Mouse (Mus musculus) hindbrain, embryonic 11.5 days (tissue): ENCODE measurements around the gene Ctsz. TPM values are rescaled to one million over a fixed set of nuclear protein-coding genes. Genes with fewer than 3 reads are reported as not detected.
A peak's percentile ranks its signal among the peaks of the same experiment; 100 is the strongest.

Experiments used
- ATAC-seq: fragments of 200-750 bp; cut with Nextera tagmentation; 2 replicates; pipeline ENCODE4 v1.8.0; 2017; ENCODE audit warnings: mild to moderate bottlenecking, moderate TSS enrichment, moderate library complexity; ENCODE audit not compliant: low FRiP score
- DNase-seq: peaks from one replicate; pipeline ENCODE4 v3.0.0-alpha.2; 2015; ENCODE audit warnings: low spot score
- H3K27ac ChIP-seq: fragments of 300-500 bp; sonication (generic); 2 replicates; pipeline ENCODE4 v1.5.1; 2014; ENCODE audit warnings: mild to moderate bottlenecking, low read depth, low read length
- H3K27me3 ChIP-seq: fragments of 300-500 bp; sonication (generic); 2 replicates; pipeline ENCODE4 v1.6.1; 2014; ENCODE audit warnings: mild to moderate bottlenecking, low read length, moderate library complexity, mixed read lengths; ENCODE audit not compliant: control insufficient read depth, insufficient read depth
- H3K36me3 ChIP-seq: fragments of 300-500 bp; sonication (generic); 2 replicates; pipeline ENCODE4 v1.6.1; 2014; ENCODE audit warnings: mild to moderate bottlenecking, low read length, moderate library complexity, mixed read lengths; ENCODE audit not compliant: control insufficient read depth, insufficient read depth
- H3K4me1 ChIP-seq: fragments of 300-500 bp; sonication (generic); replicated peaks from 2 replicates; pipeline ENCODE4 v1.6.1; 2014; ENCODE audit warnings: low read length, mixed read lengths; ENCODE audit not compliant: control insufficient read depth, insufficient read depth
- H3K4me2 ChIP-seq: fragments of 300-500 bp; sonication (generic); replicated peaks from 2 replicates; pipeline ENCODE4 v1.6.1; 2014; ENCODE audit warnings: mild to moderate bottlenecking, low read depth, low read length
- H3K4me3 ChIP-seq: fragments of 300-500 bp; sonication (generic); 2 replicates; pipeline ENCODE4 v1.5.1; 2014; ENCODE audit warnings: low read depth, low read length
- H3K9ac ChIP-seq: fragments of 300-500 bp; sonication (generic); 2 replicates; pipeline ENCODE4 v1.6.1; 2014; ENCODE audit warnings: low read depth, low read length
- H3K9me3 ChIP-seq: fragments of 300-500 bp; sonication (generic); 2 replicates; pipeline ENCODE4 v1.6.1; 2016; ENCODE audit warnings: low read length; ENCODE audit not compliant: control insufficient read depth
- WGBS: fragments of 180-500 bp; shearing (Covaris S2); extraction: QIAGEN DNeasy Blood & Tissue Kit; methylation state at CpG from one replicate; pipeline ENCODE4 v1.1.7; 2014; 5-methylcytosine and 5-hydroxymethylcytosine counted together
- polyA plus RNA-seq: library from polyadenylated mRNA; unstranded; fragments of >200 nt; fragmentation: Nextera tagmentation; extraction: Ambion mirVana; gene quantifications from 2 replicates; pipeline ENCODE4 v1.2.1, GENCODE M21; 2014

Ctsz gene
- polyA plus RNA-seq, 1 experiment from 2014 or later, result 90.2 TPM

- no peaks in the 10 kb centered on the region for H3K27me3 ChIP-seq
- WGBS, result 86% methylated on average over 6 of the region's 6 CpGs
- H3K4me3 ChIP-seq, result no peak overlapping the region
- H3K9me3 ChIP-seq, result no peaks in the 10 kb centered on the region
- H3K9ac ChIP-seq, result no peak overlapping the region
- no peak overlapping the region for H3K27ac ChIP-seq
- no peaks in the 10 kb centered on the region for H3K4me1 ChIP-seq
- no peak for DNase-seq
- no peak for ATAC-seq
- no peak overlapping the region for H3K4me2 ChIP-seq
- no peaks in the 10 kb centered on the region for H3K36me3 ChIP-seq
Measured at GRCm38 (mm10) chr2:174445018-174445417, 6.2 kb upstream of the Ctsz start.

GRCm38 (mm10) chr2:174444359-174444758, 5.5 kb upstream of the Ctsz start:
- no peak overlapping the region for H3K4me2 ChIP-seq
- WGBS, result 93% methylated on average over 7 of the region's 7 CpGs
- no peak for DNase-seq
- no peak overlapping the region for H3K4me3 ChIP-seq
- no peaks in the 10 kb centered on the region for H3K36me3 ChIP-seq
- H3K9ac ChIP-seq, result no peak overlapping the region
- H3K27me3 ChIP-seq, result no peaks in the 10 kb centered on the region
- H3K27ac ChIP-seq, result no peak overlapping the region
- no peaks in the 10 kb centered on the region for H3K4me1 ChIP-seq
- no peaks in the 10 kb centered on the region for H3K9me3 ChIP-seq
- ATAC-seq, result no peak

GRCm38 (mm10) chr2:174443046-174443445, 4.2 kb upstream of the Ctsz start:
- H3K4me3 ChIP-seq, result no peak overlapping the region
- H3K27ac ChIP-seq, result no peak overlapping the region
- no peak for ATAC-seq
- no peaks in the 10 kb centered on the region for H3K9me3 ChIP-seq
- H3K4me2 ChIP-seq, result no peak overlapping the region
- H3K27me3 ChIP-seq, result no peaks in the 10 kb centered on the region
- no peak for DNase-seq
- H3K36me3 ChIP-seq, result no peaks in the 10 kb centered on the region
- WGBS, result 57% methylated on average over 2 of the region's 2 CpGs
- H3K4me1 ChIP-seq, result no peaks in the 10 kb centered on the region
- H3K9ac ChIP-seq, result no peak overlapping the region

GRCm38 (mm10) chr2:174442460-174442859, 3.6 kb upstream of the Ctsz start:
- Histone ChIP-seq H3K9ac (no peak overlapping the region), H3K4me1 (no peaks in the 10 kb centered on the region), H3K27me3 (no peaks in the 10 kb centered on the region), H3K4me3 (no peak overlapping the region), H3K4me2 (no peak overlapping the region), H3K36me3 (no peaks in the 10 kb centered on the region), H3K27ac (no peak overlapping the region), H3K9me3 (no peaks in the 10 kb centered on the region)
- no peak for ATAC-seq
- no peak for DNase-seq
- WGBS, result 88% methylated on average over 9 of the region's 9 CpGs

GRCm38 (mm10) chr2:174441898-174442297, 3.1 kb upstream of the Ctsz start:
- Histone ChIP-seq H3K4me2 (no peak overlapping the region), H3K27ac (no peak overlapping the region), H3K4me3 (no peak overlapping the region), H3K27me3 (no peaks in the 10 kb centered on the region), H3K9me3 (no peaks in the 10 kb centered on the region), H3K4me1 (no peaks in the 10 kb centered on the region), H3K9ac (no peak overlapping the region), H3K36me3 (no peaks in the 10 kb centered on the region)
- ATAC-seq (no peak), DNase-seq (no peak)
- 81% methylated on average over 4 of the region's 4 CpGs for WGBS

- H3K9ac ChIP-seq, result no peak overlapping the region
- H3K4me2 ChIP-seq, result no peak overlapping the region
- no peaks in the 10 kb centered on the region for H3K36me3 ChIP-seq
- H3K27me3 ChIP-seq, result no peaks in the 10 kb centered on the region
- DNase-seq (no peak), ATAC-seq (no peak)
- 81% methylated on average over 9 of the region's 9 CpGs for WGBS
- no peaks in the 10 kb centered on the region for H3K4me1 ChIP-seq
- H3K27ac ChIP-seq, result no peak overlapping the region
- H3K4me3 ChIP-seq, result no peak overlapping the region
- no peaks in the 10 kb centered on the region for H3K9me3 ChIP-seq
Measured at GRCm38 (mm10) chr2:174439961-174440360, 1.1 kb upstream of the Ctsz start.

GRCm38 (mm10) chr2:174439450-174439838, 605 bp upstream of the Ctsz start:
- H3K27ac ChIP-seq, result no peak overlapping the region
- ATAC-seq (no peak), DNase-seq (no peak)
- no peaks in the 10 kb centered on the region for H3K4me1 ChIP-seq
- H3K9ac ChIP-seq, result no peak overlapping the region
- H3K9me3 ChIP-seq, result no peaks in the 10 kb centered on the region
- no peak overlapping the region for H3K4me2 ChIP-seq
- 45% methylated on average over 5 of the region's 5 CpGs for WGBS
- no peaks in the 10 kb centered on the region for H3K36me3 ChIP-seq
- H3K27me3 ChIP-seq, result no peaks in the 10 kb centered on the region
- no peak overlapping the region for H3K4me3 ChIP-seq

- Histone ChIP-seq H3K4me3 (peak overlapping the region; percentile 41), H3K9me3 (no peaks in the 10 kb centered on the region), H3K27ac (no peak overlapping the region), H3K4me1 (no peaks in the 10 kb centered on the region), H3K4me2 (peak overlapping the region; percentile 70), H3K27me3 (no peaks in the 10 kb centered on the region), H3K36me3 (no peaks in the 10 kb centered on the region), H3K9ac (peak overlapping the region; percentile 68)
- DNase-seq, result no peak
- ATAC-seq, result no peak
- WGBS, result 67% methylated on average over 11 of the region's 11 CpGs
Measured at GRCm38 (mm10) chr2:174438181-174438580, 658 bp downstream of the Ctsz start.

GRCm38 (mm10) chr2:174437697-174437982, 1.2 kb downstream of the Ctsz start:
- no peak overlapping the region for H3K27ac ChIP-seq
- ATAC-seq (no peak), DNase-seq (no peak)
- H3K9ac ChIP-seq, result no peak overlapping the region; the same call in 1 of the 2 replicates
- WGBS, result 97% methylated on average over 4 of the region's 4 CpGs
- H3K4me3 ChIP-seq, result no peak overlapping the region
- H3K4me2 ChIP-seq, result peak overlapping the region; percentile 70; the same call in 1 of the 2 replicates
- H3K27me3 ChIP-seq, result no peaks in the 10 kb centered on the region
- no peaks in the 10 kb centered on the region for H3K36me3 ChIP-seq
- H3K9me3 ChIP-seq, result no peaks in the 10 kb centered on the region
- H3K4me1 ChIP-seq, result no peaks in the 10 kb centered on the region
